Mouse (Mus musculus) hindbrain, embryonic 11.5 days (tissue): ENCODE data around the gene Fastkd1. TPM values are rescaled to one million over a fixed set of nuclear protein-coding genes. Genes with fewer than 3 reads are reported as not detected.
A peak's percentile ranks its signal among the peaks of the same experiment; 100 is the strongest.

Source experiments
- ATAC-seq: fragments of 200-750 bp; cut with Nextera tagmentation; 2 replicates; pipeline ENCODE4 v1.8.0; 2017; ENCODE audit warnings: mild to moderate bottlenecking, moderate TSS enrichment, moderate library complexity; ENCODE audit not compliant: low FRiP score
- DNase-seq: peaks from one replicate; pipeline ENCODE4 v3.0.0-alpha.2; 2015; ENCODE audit warnings: low spot score
- H3K27ac ChIP-seq: fragments of 300-500 bp; sonication (generic); 2 replicates; pipeline ENCODE4 v1.5.1; 2014; ENCODE audit warnings: mild to moderate bottlenecking, low read depth, low read length
- H3K27me3 ChIP-seq: fragments of 300-500 bp; sonication (generic); 2 replicates; pipeline ENCODE4 v1.6.1; 2014; ENCODE audit warnings: mild to moderate bottlenecking, low read length, moderate library complexity, mixed read lengths; ENCODE audit not compliant: control insufficient read depth, insufficient read depth
- H3K36me3 ChIP-seq: fragments of 300-500 bp; sonication (generic); 2 replicates; pipeline ENCODE4 v1.6.1; 2014; ENCODE audit warnings: mild to moderate bottlenecking, low read length, moderate library complexity, mixed read lengths; ENCODE audit not compliant: control insufficient read depth, insufficient read depth
- H3K4me1 ChIP-seq: fragments of 300-500 bp; sonication (generic); replicated peaks from 2 replicates; pipeline ENCODE4 v1.6.1; 2014; ENCODE audit warnings: low read length, mixed read lengths; ENCODE audit not compliant: control insufficient read depth, insufficient read depth
- H3K4me2 ChIP-seq: fragments of 300-500 bp; sonication (generic); replicated peaks from 2 replicates; pipeline ENCODE4 v1.6.1; 2014; ENCODE audit warnings: mild to moderate bottlenecking, low read depth, low read length
- H3K4me3 ChIP-seq: fragments of 300-500 bp; sonication (generic); 2 replicates; pipeline ENCODE4 v1.5.1; 2014; ENCODE audit warnings: low read depth, low read length
- H3K9ac ChIP-seq: fragments of 300-500 bp; sonication (generic); 2 replicates; pipeline ENCODE4 v1.6.1; 2014; ENCODE audit warnings: low read depth, low read length
- H3K9me3 ChIP-seq: fragments of 300-500 bp; sonication (generic); 2 replicates; pipeline ENCODE4 v1.6.1; 2016; ENCODE audit warnings: low read length; ENCODE audit not compliant: control insufficient read depth
- WGBS: fragments of 180-500 bp; shearing (Covaris S2); extraction: QIAGEN DNeasy Blood & Tissue Kit; methylation state at CpG from one replicate; pipeline ENCODE4 v1.1.7; 2014; 5-methylcytosine and 5-hydroxymethylcytosine counted together
- polyA plus RNA-seq: library from polyadenylated mRNA; unstranded; fragments of >200 nt; fragmentation: Nextera tagmentation; extraction: Ambion mirVana; gene quantifications from 2 replicates; pipeline ENCODE4 v1.2.1, GENCODE M21; 2014

Fastkd1 gene
- polyA plus RNA-seq, 1 experiment from 2014 or later = 19.5 TPM

DNA sequence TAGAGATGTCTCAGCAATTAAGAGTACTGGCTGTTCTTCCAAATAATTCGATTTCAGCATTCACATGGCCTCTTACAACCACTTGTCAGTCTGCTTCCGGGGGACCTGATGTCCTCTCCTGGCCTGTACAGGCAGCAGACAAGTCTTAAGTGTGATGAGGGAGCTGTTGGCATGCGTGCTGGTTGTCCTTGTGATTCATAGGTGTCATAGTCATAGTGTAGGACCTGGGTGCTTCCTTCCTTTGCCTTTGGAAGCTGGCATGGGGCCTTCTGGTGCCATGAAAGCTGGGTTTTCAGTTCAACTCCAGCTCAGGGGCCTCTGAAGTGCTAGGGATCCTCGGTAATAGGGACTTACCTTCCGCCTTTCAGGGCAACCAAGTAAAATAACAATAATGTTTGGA, 810 bp upstream of the Fastkd1 start:
- no peak for ATAC-seq
- no peak for DNase-seq

DNA sequence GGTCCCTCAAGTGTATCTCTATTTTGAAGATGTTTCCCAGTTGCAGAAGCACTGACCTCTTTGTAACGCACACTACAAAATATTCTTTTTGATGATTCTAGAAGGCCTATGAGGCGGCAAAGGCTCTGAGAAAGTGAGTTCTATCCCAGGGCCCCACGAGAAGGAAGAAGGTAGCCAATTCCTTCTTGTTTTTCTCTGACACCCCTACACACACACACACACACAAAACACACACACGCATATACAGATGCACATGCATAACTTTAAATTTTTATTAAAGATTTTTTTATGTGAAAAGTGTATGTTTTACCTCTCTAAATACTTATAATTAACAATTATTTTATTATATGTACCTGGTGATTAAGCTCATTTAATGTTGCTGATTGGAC, 304 bp upstream of the Fastkd1 start:
- Histone ChIP-seq H3K27ac (no peak overlapping the region), H3K4me3 (peak overlapping the region; percentile 82; the same call in 1 of the 2 replicates)

More for the DNA sequence above, 810 bp upstream of the Fastkd1 start:
- no peak overlapping the region for H3K4me3 ChIP-seq
- 84% methylated on average over 5 of the region's 5 CpGs for WGBS
- no peak overlapping the region for H3K4me2 ChIP-seq
- H3K27ac ChIP-seq = no peak overlapping the region
- H3K36me3 ChIP-seq = no peaks in the 10 kb centered on the region
- no peaks in the 10 kb centered on the region for H3K27me3 ChIP-seq
- H3K4me1 ChIP-seq = no peaks in the 10 kb centered on the region
- no peak overlapping the region for H3K9ac ChIP-seq
- no peaks in the 10 kb centered on the region for H3K9me3 ChIP-seq

DNA sequence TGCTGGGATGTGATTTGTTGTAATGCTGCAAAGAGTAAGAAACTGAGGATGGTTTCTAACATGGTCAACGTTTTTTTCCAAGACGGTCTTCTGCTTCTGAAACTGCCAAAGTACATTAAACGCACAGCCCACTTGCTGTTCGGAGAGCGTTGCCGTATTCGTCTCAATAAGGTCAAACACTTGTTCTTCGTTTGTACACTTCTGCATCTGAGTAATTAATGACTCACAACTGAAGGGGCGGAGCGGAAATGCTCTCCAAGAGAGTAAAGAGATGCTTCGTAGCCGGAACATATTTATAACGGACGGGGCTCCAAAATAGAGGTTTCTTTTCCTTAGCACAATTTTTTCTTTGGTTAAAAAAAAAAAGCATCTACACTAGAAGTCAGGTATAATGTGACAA, 1.1 kb downstream of the Fastkd1 start:
- Histone ChIP-seq H3K27ac (no peak overlapping the region), H3K9ac (no peak overlapping the region), H3K4me2 (no peak overlapping the region), H3K36me3 (no peaks in the 10 kb centered on the region), H3K9me3 (no peaks in the 10 kb centered on the region), H3K4me3 (no peak overlapping the region), H3K4me1 (no peaks in the 10 kb centered on the region), H3K27me3 (no peaks in the 10 kb centered on the region)
- ATAC-seq (no peak), DNase-seq (no peak)
- whole genome bisulfite sequencing = 94% methylated on average over 14 of the region's 14 CpGs

More for the DNA sequence above, 304 bp upstream of the Fastkd1 start:
- H3K27me3 ChIP-seq = no peaks in the 10 kb centered on the region
- no peaks in the 10 kb centered on the region for H3K9me3 ChIP-seq
- 40% methylated on average over 4 of the region's 4 CpGs for whole genome bisulfite sequencing
- DNase-seq (no peak), ATAC-seq (peak; percentile 57)
- H3K36me3 ChIP-seq = no peaks in the 10 kb centered on the region
- peak overlapping the region; percentile 30 for H3K4me2 ChIP-seq
- no peak overlapping the region; the same call in 1 of the 2 replicates for H3K9ac ChIP-seq
- no peaks in the 10 kb centered on the region for H3K4me1 ChIP-seq

DNA sequence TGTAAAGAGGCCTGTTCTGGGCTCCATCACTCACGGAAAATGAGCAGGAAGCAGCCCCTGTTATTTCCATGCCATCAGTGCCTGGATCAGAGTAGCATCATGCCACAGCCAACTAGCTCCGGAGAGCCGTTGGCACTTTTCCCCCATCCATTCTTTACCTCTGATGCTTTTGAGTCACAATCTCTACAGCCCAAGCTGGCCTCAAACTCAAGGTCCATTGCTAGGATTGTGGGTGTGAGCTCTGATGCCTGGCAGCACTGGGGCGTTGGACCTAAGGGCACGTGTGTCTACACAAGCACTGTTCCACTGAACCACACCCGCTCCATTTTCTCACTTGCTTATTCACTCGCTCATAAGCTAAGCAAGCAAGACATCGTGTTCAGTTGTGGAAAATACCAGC, 12.9 kb downstream of the Fastkd1 start:
- Histone ChIP-seq H3K4me3 (no peak overlapping the region), H3K27ac (no peak overlapping the region), H3K9ac (no peak overlapping the region), H3K4me1 (no peaks in the 10 kb centered on the region), H3K9me3 (no peaks in the 10 kb centered on the region), H3K27me3 (no peaks in the 10 kb centered on the region), H3K36me3 (peaks cover 2% of the 10 kb centered on the region; the same call in 1 of the 2 replicates), H3K4me2 (no peak overlapping the region)
- WGBS = 95% methylated on average over 8 of the region's 8 CpGs
- DNase-seq = no peak
- no peak for ATAC-seq

DNA sequence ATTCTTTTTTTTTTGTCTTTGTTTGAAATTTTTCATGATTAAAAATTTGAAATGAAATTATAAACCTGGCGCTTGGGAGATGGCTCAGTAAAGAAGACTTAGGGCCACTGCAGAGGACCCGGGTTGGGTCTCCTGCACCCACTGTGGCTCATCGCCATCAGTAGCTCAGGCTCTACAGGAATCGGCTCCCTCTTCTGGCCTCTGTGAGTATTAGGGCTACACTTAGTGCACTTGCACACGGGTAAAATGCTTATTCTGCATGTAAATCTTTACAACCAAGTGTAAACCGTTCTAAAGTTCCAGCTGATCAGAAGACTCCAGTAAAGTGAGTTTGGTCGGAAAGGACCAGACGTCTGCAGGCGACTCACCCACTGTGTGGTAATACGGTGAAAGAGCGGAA, 19.8 kb downstream of the Fastkd1 start:
- Histone ChIP-seq H3K4me2 (no peak overlapping the region), H3K9me3 (no peaks in the 10 kb centered on the region), H3K4me3 (no peak overlapping the region), H3K27ac (no peak overlapping the region), H3K36me3 (0 out of 2 replicates have a peak, but pooled peaks cover 2% of the 10 kb centered on the region), H3K9ac (no peak overlapping the region), H3K27me3 (no peaks in the 10 kb centered on the region), H3K4me1 (no peaks in the 10 kb centered on the region)
- WGBS = 94% methylated on average over 11 of the region's 11 CpGs
- ATAC-seq (no peak), DNase-seq (no peak)

DNA sequence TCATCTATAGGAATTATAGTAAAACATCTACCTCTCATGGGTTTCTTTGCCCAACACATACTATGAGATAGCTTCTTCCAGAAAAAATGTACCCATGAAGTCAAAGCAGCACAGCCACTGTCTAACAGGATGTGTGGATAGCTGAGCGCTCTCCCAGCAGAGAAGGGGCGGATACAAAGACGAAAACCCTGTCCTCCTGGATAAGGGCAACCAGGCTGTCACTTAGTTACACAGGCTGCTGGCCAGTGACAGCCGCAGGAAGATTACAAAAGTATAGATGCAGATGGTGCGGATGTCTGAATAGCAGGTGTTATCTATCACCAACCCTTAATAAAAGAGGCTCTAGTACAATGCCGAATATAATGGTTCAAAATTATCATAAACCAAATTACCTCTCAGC, 22.5 kb downstream of the Fastkd1 start:
- ATAC-seq = no peak
- Histone ChIP-seq H3K9ac (no peak overlapping the region), H3K36me3 (0 out of 2 replicates have a peak, but pooled peaks cover 2% of the 10 kb centered on the region), H3K27ac (no peak overlapping the region), H3K4me1 (no peaks in the 10 kb centered on the region), H3K4me2 (no peak overlapping the region), H3K4me3 (no peak overlapping the region), H3K27me3 (no peaks in the 10 kb centered on the region), H3K9me3 (no peaks in the 10 kb centered on the region)
- no peak for DNase-seq
- WGBS = 95% methylated on average over 6 of the region's 6 CpGs

DNA sequence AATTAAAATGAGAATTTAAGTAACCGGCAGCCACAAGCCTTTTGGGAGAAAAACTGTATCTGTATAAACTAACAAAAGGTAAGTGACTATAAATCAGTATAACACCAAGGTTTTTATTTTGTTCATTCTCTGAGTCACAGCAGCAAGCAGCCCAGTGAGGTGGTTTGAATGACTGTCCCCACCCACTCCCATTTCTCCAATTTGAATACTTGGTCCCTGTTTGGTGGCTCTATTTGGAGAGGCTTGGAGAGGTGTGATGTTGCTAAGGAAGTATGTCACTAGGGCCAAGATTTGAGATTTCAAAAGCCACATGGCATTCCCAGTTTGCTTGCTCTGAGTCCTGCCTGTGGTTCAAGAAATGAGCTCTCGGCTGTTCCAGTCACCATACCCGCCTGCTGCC, 23.1 kb downstream of the Fastkd1 start:
- ATAC-seq (no peak), DNase-seq (no peak)
- Histone ChIP-seq H3K9ac (no peak overlapping the region), H3K9me3 (no peaks in the 10 kb centered on the region), H3K27ac (no peak overlapping the region), H3K36me3 (0 out of 2 replicates have a peak, but pooled peaks cover 2% of the 10 kb centered on the region), H3K4me1 (no peaks in the 10 kb centered on the region), H3K4me3 (no peak overlapping the region), H3K27me3 (no peaks in the 10 kb centered on the region), H3K4me2 (no peak overlapping the region)
- 90% methylated on average over 3 of the region's 3 CpGs for WGBS

DNA sequence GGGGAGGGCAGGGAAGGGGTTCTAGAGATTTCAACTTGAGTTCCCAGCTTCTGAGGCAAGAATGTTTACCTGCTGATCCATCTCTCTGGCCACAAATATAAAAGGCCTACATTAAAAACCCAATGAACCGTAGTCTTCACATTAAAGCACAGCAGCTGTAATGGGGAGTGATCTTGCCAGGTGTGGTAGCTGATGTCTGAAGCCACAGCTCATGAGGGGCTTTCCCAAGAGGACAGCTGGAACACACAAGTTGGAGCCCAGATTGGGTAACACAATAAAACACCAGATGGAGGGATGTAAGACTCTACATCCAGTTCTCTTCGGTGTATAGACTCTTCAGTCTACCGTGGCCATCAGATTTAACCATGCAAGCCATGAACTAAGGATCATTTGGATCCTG, 28.8 kb downstream of the Fastkd1 start:
- Histone ChIP-seq H3K4me3 (no peak overlapping the region), H3K27me3 (no peaks in the 10 kb centered on the region), H3K4me1 (no peaks in the 10 kb centered on the region), H3K9ac (no peak overlapping the region), H3K36me3 (no peaks in the 10 kb centered on the region), H3K9me3 (no peaks in the 10 kb centered on the region), H3K4me2 (no peak overlapping the region), H3K27ac (no peak overlapping the region)
- DNase-seq = no peak
- ATAC-seq = no peak
- WGBS = 94% methylated on average over 3 of the region's 3 CpGs

DNA sequence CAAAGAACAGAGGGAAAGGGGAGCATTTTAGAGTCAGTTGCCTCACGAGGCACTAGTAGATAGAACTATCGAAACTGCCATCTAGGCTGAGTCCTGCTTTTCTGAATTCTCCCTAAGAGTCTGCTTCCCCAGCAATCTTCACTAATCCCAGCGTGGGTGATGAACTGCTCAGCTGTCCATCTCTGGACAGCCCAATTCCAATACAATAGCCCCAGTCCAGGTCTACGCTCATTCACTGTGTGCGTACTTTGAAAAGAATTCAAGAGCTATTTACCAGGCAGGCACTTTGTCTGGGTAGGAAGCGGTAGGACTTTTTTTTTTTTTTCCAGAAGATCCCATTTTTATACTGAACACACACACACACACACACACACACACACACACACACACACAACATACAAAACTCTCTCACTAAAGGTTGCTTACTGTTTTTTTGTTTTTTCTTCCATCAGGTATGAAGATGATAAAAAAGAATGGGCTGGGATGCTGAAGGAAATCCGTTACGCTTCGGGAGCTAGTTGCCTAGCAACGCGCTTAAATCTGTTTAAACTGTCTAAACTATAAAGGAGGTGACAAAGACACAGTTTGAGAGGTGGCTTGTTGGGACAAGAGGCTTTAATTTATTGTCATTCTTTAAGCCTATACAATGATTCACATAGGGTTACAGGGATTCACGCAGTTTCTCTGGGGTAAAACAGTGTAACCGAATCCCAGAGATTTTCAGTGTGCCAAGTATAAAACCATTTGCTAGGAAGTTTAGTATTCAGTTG, 30.1 kb downstream of the Fastkd1 start:
- Histone ChIP-seq H3K4me3 (no peak overlapping the region), H3K36me3 (no peaks in the 10 kb centered on the region), H3K9ac (no peak overlapping the region), H3K27ac (no peak overlapping the region), H3K4me1 (no peaks in the 10 kb centered on the region), H3K27me3 (no peaks in the 10 kb centered on the region), H3K9me3 (no peaks in the 10 kb centered on the region), H3K4me2 (no peak overlapping the region)
- ATAC-seq (peak; percentile 74; the same call in 1 of the 2 replicates), DNase-seq (peak; percentile 46)
- WGBS = 40% methylated on average over 13 of the region's 13 CpGs
